Mouse (Mus musculus) left cerebral cortex, postnatal 4 days (tissue): ENCODE data around the gene Pld6. TPM values are rescaled to one million over a fixed set of nuclear protein-coding genes. Genes with fewer than 3 reads are reported as not detected.

Experiments
- DNase-seq: peaks from one replicate; pipeline ENCODE4 v3.0.0-alpha.2; 2022
- intact Hi-C: fragments of 180-260 bp; cut with DNase I; formaldehyde crosslinking; loops from one replicate; pipeline ENCODE4 v1.15.1; 2025
- total RNA-seq, 2 experiments: library from RNA; stranded (reverse); gene quantifications; 2 replicates each; pipeline ENCODE4 v1.2.3; 2021

Pld6 gene
- 1 to 10 TPM; 3.0 to 3.8 TPM for total RNA-seq

DNA sequence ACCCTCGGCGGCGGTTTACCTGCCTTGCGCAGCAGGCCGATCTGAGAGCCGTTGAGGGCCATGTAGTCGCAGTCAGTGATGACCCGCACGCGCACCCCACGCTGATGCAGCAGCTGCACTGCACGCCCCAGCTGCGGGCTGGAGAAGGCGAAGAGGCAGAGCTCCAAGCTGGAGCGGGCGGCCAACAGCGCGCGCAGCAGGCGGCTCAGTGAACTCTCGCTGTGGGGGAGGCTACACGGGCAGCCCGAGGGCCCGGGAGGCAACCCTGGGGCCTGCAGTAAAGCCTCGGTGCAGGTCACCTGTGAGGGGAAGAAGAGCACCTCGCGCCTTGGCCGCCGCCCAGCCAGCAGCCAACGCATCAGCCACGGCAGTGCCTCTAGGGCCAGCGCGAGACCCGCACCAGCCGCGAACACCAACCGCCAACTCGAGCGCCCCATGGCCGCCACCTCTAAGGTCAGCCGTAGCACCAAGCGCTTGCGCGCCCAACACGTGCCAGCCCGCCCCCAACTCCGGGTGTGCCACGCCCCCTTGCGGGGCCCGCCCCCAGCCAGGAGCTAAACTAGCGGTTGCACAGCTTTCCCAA lies at the start of gene Pld6:
TSS of gene Pld6 (minus strand) at position 447 of the 583 bp plus-strand sequence.
- peak; percentile 52 for DNase-seq
- intact Hi-C loops: no loop called here

DNA sequence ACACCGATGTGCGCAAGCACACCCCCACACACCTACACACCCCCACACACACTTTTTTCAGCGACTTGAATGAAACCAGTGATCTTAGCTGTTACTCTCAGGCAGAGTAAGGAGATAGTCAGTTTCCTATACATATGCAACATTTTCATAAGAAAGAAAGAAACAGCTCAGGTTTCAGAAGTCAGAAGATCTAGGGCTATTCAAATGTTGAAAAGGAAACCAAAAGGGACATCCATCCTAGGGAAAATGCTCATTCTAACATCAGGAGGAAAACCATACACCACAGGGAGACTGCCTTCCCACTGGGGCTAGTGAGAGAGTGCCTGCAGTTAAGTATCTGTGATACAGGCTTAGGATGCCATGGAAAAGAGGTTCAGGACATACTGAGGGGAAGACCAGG lies 34.2 kb upstream of the Pld6 start:
- intact Hi-C loops: loop anchor here (10.0 kb wide), 1 partner anchor 57 kb away; no protein-coding TSS in a partner anchor
- no peak for DNase-seq

DNA sequence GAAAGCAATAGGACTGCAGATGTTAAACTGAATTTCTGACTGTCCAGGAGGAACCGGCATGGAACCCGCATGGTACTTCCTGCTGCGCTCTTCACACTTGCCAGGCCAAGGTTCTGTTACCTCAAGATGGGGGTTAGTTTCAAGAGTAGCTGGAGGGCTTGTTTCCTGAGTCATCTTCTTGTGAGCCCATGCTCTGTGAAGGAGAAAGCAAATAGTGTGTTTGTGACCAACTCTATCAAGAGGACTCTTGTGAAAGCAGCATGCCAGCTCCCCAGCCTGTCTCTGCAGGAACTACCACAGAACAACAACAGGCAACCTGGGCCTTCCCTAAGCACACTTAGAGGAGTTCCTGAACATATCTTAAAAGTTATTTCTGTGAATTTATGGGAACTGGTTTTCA lies 30.5 kb upstream of the Pld6 start:
- no peak for DNase-seq
- intact Hi-C loops: no loop called here

DNA sequence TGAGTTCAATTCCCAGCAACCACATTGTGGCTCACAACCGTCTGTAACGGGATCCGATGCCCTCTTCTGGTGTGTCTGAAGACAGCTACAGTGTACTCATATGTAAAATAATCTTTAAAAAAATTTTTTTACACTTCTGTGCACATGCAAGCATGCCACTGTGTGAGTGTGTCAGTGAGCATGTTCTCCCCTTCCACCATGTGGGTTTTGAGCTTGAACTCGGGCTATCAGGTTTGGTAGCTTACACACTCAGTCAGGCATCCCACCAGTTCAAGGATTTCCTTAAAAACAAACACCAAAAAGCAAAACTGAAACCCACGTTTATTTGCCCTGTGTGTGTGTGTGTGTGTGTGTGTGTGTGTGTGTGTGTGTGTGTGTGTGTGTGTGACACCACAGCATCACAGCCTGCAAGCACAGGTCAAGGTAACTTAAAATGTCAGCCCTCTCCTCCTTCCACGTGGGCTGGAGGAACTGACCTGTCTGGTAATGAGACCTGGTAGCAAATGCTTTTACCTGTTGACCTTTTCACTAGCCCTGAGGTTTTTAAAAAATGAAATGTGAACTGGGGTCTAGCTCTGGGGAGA lies 28.1 kb upstream of the Pld6 start:
- DNase-seq: no peak
- intact Hi-C loops: no loop called here

DNA sequence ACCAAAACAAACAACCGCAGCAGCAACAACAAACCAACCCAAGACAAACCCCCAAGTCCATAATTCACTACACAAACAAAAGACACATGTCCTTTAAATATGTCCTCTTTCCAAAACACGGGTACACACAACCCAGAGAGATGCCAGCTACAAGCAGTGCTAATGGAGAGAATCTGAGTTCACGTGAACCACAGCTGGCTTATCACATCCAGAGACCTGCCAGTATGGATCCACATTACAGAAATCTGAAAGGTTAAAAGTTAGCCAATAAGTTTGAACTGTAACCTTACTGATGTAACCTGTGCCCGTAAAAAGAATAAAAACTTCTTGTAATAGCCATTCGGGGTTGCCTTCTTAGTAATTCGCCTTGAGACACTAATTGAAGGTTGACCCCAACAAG lies 27.5 kb upstream of the Pld6 start:
- intact Hi-C loops: no loop called here
- no peak for DNase-seq

DNA sequence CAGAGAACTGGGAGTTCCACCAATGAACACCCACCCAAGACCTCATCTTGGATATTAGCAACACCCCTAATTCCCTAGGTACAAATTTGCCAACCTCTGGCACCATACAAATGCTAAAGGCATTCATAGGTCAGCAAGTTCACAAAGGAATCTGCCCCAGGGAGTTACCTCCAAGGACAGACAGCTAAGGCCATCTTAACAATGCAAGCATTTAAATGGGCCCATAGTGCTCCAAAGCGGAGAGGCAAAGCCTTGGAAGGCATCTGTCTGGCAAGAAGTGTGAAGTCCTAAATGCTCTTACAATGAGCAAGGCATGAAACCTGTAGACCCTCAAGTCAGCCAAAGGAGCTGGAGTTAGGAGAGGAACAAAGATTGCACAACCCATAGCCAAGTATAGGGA lies 26.9 kb upstream of the Pld6 start:
- intact Hi-C loops: no loop called here
- no peak for DNase-seq

DNA sequence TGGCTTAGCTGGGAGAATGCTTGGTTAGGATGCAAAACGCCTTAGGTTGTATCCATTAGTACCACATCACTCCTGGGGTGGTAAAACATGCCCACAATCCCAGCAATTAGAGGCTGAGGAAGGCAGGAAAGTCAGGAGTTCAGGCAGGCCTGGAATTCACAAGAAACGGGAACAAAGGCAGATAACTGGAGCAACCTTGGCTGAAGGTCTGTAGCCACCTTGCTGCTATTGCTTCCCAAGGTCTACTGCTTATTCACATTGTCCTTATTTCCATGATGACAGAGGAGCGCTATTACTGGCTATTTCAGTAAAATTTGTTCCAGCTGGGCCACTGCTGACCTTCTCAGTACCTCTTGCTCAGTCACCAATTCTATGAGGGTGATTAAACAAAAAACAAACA lies 25.8 kb upstream of the Pld6 start:
- DNase-seq: no peak
- intact Hi-C loops: no loop called here

DNA sequence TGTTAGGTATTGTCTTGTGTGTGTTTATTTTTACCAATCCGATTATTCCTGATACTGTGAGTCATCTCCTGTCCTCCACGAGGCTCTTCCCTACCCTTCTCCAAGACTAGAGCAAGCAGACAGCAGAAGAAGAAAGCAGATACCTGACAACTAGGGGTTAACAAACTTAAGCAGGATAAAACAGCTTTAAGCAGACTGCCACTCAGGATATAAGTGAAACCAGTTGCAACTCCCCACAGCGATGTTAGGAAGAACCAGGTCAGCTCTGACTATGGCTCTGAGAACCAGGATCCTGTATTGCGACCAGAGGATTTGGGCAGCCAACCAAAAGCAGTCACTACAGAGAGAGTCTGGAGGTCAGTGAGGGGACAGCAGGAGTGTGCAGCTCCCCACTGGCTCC lies 23.8 kb upstream of the Pld6 start:
- DNase-seq: no peak
- intact Hi-C loops: no loop called here

DNA sequence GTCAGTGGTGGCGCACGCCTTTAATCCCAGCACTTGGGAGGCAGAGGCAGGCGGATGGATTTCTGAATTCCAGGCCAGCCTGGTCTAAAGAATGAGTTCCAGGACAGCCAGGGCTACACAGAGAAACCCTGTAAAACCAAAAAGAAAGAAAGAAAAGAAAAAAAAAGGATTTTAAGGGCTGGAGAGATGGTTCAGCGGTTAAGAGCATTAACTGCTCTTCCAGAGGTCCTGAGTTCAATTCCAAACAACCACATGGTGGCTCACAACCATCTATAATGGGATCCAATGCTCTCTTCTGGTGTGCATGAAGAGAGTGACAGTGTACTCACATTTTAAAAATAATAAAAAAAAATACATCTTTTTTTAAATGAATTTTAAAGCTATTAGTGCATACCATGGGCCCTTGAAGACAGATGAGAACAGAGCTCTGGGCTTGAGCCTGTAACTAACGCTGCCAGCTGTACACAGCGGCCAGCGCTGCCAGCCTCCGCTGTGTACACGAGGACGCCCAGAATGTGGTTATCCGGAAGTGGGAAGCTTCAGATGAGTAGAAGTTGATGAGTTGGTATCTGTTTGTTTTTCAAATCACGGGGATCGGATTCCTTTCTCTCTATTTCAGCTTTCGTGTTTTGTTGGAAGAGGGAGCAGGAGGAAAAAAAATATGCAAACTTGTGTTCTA lies 23.2 kb upstream of the Pld6 start:
- no peak for DNase-seq
- intact Hi-C loops: no loop called here

DNA sequence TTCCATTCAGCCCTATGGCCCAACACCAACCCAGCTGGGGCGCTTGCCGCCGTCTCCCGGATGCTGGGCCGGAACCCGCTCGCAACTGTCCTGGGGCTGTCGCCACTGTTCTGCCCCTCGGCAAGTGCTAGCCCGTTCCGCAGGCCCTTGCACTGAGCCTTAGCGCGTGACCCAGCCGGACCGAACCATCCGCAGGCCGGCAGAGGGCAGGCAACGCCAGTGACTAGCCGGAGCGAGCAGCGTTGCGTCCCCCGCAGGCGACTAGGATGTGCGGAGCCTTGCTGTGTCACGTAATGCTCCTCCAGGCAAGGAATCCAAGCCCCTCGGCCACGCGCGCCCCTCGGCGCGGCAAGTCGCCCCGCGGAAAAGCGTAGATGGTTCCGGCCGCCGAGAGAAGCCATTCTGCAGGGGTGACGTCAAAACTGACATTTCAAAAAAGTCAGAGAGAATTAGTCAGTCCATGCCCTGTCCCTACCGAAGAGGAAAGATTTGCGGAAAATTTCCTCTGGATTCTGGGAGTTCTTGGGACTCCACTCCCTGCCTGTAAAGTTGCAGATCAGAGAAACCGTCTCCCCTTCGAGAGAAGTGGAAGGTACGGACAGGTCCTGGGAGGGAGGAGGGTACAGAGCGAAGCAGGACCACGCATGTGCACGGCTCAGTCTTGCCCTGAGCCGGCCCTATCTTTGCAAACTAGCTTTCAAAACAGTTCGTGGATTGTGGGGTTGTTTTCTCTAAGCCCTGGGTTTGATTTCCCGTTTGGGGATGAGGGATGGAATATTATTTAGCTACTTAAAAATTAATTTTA lies 22.4 kb upstream of the Pld6 start, which contains the start of gene Flcn:
TSS of gene Flcn (minus strand) at position 347 of the 805 bp plus-strand sequence.
- intact Hi-C loops: no loop called here

DNA sequence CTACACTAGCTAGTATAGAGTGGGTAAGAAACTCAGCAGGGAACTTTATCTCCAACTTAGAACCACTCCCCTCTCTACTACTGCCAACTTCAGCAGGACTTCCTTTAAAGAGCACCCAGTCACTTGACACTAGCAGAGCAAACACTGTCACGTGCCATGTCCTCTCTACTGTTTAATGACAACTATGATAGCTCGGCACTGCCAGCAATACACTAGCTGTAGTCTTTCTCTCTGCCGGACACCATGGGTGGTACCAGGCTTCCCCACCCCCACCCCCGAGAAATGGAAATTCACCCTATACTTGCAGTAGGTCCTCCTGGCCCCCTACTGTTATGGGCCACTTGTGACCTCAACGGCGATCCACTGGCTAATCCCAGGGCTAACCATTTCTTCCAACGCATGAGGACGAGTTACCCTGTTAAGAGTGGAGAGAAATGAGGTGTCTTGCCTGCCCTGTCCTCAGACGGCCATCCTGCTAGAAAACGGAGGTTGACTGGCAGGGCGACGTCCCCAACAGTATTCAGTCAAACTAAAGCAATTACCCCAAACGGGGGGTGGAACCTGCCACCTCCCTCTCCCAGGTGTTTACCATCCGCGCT lies 21.7 kb upstream of the Pld6 start:
- intact Hi-C loops: no loop called here
- DNase-seq: no peak

More for the DNA sequence above, 22.4 kb upstream of the Pld6 start, which contains the start of gene Flcn:
- peak; percentile 88 for DNase-seq

DNA sequence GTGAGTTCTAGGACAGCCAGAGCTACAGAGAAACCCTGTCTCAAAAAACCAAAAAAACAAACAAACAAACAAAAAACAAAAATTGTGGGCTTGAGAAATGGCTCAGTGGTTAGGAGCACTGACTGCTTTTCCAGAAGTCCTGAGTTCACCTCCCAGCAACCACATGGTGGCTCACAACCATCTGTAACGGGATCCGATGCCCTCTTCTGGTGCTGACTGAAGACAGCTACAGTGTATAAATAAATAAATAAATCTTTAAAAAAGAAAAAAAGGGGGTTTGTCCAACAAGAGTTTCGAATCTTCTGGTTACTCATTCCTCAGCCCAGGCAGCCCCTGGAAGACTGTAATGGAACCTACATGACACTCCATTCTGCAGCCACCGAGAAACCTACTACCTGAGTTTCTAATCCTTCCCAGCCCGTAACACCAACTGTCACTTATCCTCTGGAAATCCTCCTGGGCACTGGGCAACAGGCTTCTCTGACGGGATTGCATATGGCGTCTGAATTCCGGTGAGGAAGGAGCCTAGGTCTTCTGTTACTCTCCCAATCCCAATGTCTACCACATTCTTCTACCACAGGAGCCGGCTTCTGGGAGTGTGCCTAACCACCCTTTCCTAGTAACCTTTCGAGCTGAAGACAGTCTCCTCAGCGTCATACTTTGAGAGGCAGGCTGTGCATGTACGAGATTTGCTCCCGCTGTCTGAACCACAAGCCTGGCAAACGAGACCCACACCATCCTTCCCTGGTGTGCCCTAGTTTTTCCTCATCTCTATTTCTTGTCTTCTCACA lies 20.9 kb upstream of the Pld6 start:
- intact Hi-C loops: no loop called here
- no peak for DNase-seq

DNA sequence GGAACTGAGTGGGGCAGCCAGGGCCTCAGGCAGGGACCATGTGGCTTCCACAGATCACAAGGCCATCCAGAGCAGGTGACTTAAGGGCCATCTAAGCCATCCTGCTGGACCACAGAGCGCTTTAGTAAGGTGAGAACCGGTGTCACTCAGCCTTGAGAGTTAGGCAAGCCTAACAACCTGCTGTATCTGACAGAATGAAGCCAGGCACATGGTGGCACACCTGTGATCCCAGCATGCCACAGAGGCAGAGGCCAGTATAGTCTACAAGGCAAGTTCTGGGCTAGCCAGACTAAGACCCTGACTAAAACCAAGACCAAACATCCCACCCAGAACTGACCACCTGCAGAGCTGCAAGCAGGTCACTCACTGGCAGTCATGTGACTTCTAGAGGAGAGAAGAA lies 18.2 kb upstream of the Pld6 start:
- intact Hi-C loops: no loop called here

DNA sequence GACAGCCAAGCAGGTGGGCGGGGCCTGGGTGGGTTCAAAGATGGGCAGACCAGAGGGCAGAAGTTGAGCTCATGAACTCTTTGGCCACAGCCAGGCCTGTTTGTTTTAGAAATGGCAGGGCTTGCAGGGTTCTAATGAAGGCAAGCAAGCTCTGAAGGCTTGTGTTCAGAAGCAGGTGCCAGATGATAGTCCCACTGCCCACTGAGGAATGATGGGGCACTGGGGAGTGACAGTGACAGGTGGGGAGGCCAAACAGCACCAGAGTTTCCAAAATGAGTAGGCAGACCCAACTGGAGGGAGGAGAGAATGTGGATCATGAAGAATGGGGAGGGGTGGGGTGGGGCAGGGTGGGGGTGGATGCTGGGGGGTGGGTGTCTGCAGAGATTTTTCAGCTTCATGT lies 17.8 kb upstream of the Pld6 start:
- intact Hi-C loops: no loop called here
- DNase-seq: no peak

More for the DNA sequence above, 18.2 kb upstream of the Pld6 start:
- DNase-seq: no peak

DNA sequence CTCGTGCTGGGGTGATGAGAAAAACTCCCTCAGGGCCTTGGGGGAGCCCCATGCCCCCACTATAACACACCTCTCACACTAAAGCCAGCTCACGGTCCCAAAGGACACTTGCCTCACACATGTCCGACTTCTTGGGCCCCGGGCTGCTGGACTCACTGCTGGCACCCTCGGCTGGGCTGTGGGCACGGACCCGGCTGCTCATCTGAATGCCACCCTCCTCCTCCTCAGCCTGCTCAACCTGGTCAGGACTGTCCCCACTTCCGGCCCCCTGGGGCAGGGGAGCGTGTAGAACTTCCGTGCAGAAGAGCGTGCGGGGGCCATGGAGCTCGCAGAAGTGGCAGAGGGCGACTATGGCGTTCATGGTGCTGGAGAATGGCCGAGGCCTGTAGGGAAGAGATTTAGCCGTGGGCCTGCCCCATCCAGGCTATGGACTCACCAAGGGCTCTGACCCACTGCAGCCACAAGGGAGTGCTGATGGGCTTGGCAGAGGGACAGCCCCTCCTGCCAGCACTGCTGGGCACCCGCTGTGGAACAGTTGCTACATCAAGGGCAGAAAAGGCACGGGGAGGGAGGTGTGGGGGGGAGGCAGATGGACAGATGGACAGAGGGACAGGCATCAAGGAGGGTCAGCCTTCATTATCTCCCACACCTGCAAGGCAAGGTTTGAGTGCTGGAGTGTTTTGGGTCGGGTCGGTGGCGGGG lies 17.1 kb upstream of the Pld6 start:
- intact Hi-C loops: no loop called here
- peak; percentile 44 for DNase-seq

DNA sequence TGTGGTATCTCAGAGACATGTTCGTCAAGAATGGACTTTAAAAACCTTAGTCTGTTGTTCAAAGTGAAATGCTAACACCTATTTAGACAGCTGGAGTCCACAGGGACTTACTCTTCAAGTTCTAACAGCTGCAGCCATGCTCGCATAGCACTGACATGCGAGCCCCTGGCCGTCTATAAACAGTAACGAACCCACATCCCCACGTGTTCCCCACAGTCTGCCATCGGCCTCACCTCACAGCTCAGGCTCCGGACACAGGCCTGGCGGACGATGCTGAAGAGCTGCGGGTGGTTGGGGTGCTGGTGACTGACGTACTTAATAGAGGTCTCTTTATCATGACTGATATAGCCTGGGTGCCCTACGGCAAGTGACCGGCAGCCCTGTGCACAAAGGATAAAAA lies 16.1 kb upstream of the Pld6 start:
- intact Hi-C loops: no loop called here
- DNase-seq: no peak

DNA sequence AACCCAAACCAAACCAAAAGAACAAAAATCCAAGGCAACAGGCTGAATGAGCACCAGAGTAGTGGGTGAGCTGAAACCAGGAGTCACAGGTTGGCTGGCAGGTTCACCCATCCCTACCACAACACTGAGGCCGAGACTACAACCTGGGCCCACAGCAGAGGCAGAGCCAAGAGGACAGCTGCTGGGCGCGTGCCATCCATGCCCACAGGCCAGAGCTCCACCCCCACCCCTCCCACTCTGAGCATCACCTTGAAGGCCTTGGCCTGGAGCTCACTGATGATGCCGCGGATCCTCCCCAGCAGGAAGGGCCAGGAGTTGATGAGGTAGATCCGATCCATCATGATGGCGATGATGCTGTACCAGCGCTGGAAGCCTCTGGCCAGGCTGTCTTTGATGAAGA lies 14.4 kb upstream of the Pld6 start:
- intact Hi-C loops: no loop called here
- no peak for DNase-seq

DNA sequence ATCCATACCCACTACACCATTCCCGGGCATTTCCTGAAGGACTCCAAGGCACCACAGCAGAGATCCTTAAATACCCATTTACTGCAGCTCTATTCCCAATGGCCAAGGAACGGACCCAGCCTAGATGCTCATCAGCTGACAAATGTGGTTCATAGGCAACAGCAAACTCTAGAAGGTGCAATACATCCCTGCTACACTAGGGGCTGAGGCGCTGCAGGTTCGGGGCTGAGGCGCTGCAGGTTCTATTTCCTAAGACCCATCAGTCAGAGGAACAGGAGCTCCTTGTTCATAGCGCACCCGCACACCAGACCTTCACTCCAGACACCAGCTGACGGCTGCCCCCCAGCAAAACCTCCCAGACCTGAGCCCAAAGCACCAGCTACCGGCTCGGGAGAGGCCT lies 13.0 kb upstream of the Pld6 start:
- intact Hi-C loops: no loop called here
- DNase-seq: no peak

DNA sequence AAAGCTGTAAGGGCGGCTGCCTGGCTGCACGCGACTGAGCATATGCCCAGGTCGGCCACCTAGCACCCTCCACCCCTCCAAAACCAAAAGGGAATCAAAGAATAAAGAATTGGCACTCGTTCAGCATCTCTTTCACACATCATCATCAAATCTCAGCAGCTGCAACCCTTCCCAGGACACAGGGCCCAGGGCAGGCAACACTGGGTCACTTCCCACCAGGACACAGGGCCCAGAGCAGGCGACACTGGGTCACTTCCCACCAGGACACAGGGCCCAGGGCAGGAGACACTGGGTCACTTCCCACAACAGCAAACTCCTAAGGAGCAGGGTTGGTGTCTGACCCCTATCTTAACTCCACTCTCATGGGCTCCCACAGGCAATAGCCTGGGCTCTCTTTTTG lies 5.9 kb upstream of the Pld6 start:
- no peak for DNase-seq
- intact Hi-C loops: no loop called here

DNA sequence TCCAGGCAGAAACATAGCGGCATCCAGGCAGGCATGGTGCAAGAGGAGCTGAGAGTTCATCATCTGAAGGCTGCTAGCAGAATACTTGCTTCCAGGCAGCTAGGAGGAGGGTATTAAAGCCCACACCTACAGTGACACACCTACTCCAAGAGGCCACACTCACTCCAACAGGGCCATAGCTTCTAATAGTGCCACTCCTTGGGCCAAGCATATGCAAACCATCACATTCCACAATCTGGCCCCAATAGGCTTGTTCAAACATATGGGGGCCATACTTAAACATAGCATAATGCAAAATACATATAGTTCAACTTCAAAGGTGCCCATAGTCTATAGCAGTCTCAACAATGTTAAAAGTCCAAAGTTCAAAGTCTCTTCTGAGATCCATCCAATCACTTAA lies 1.9 kb upstream of the Pld6 start:
- no peak for DNase-seq
- intact Hi-C loops: no loop called here
